Mouse (Mus musculus): ENCODE data around the gene Lpo. TPM values are rescaled to one million over a fixed set of nuclear protein-coding genes. Genes with fewer than 3 reads are reported as not detected.

The Lpo gene
- polyA plus RNA-seq, 1 experiment: not detected

DNA sequence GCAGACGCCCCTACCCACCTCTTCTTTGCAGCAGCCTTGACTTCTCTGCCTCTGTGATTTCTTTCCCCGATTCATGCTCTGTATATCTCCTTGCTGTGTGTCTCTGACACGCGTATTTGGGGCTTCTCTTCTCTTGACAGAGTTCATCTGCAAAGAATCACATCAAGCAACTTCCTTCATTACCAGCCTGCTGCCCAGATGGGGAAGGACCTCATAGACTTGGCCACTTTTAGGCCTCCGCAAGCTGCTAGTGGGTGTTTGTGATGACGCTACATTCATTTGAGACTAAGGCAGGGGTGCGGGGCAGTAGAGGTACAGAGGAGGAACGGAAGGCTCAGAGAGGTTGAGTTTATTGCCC is 25.5 kb upstream of the Lpo start:
- Histone ChIP-seq H3K4me3 (replicated peaks; ENCODE audit: control insufficient read depth, low read depth, low read length) (peak overlapping the region; percentile 67), H3K4me1 (ENCODE audit: control insufficient read depth, insufficient read depth, low read length) (peaks cover 1% of the 10 kb centered on the region), H3K27ac (ENCODE audit: control insufficient read depth, insufficient read depth, low read depth, low read length, poor library complexity) (no peak overlapping the region)
- WGBS: 35% methylated on average over 8 of the region's 8 CpGs
- no peak for TF ChIP-seq POLR2A (IDR thresholded peaks at IDR 0.05; ENCODE audit: borderline replicate concordance, control insufficient read depth, low read depth, low read length)
- TF ChIP-seq CTCF (IDR thresholded peaks at IDR 0.05; ENCODE audit: control insufficient read depth, insufficient read depth, low read length): no peak

GRCm38 (mm10) chr11:87852690-87853596 is 24.9 kb upstream of the Lpo start, which contains the start of gene Mks1:
Gene Mks1 (plus strand): TSS chr11:87853215.
- no peak for TF ChIP-seq CTCF (IDR thresholded peaks at IDR 0.05; ENCODE audit: control insufficient read depth, insufficient read depth, low read length)
- peak; percentile 79; the same call in 1 of the 2 replicates for TF ChIP-seq POLR2A (IDR thresholded peaks at IDR 0.05; ENCODE audit: borderline replicate concordance, control insufficient read depth, low read depth, low read length)
- WGBS: 3% methylated on average over 40 of the region's 40 CpGs
- Histone ChIP-seq H3K4me3 (replicated peaks; ENCODE audit: control insufficient read depth, low read depth, low read length) (peak within 1 kb of the TSS; percentile 67), H3K27ac (ENCODE audit: control insufficient read depth, insufficient read depth, low read depth, low read length, poor library complexity) (no peak within 1 kb of the TSS), H3K4me1 (ENCODE audit: control insufficient read depth, insufficient read depth, low read length) (peaks cover 1% of the 10 kb centered on the region)

- Histone ChIP-seq H3K4me1 (ENCODE audit: control insufficient read depth, insufficient read depth, low read length) (no peaks in the 10 kb centered on the region), H3K4me3 (replicated peaks; ENCODE audit: control insufficient read depth, low read depth, low read length) (no peak overlapping the region), H3K27ac (ENCODE audit: control insufficient read depth, insufficient read depth, low read depth, low read length, poor library complexity) (no peak overlapping the region)
- TF ChIP-seq POLR2A (IDR thresholded peaks at IDR 0.05; ENCODE audit: borderline replicate concordance, control insufficient read depth, low read depth, low read length): no peak
- TF ChIP-seq CTCF (IDR thresholded peaks at IDR 0.05; ENCODE audit: control insufficient read depth, insufficient read depth, low read length): no peak
- WGBS: 76% methylated on average over 6 of the region's 6 CpGs
These were observed 19.8 kb upstream of the Lpo start for GRCm38 (mm10) chr11:87847884-87848283.

GRCm38 (mm10) chr11:87846968-87847600 is 19.0 kb upstream of the Lpo start:
- Histone ChIP-seq H3K27ac (ENCODE audit: control insufficient read depth, insufficient read depth, low read depth, low read length, poor library complexity) (no peak overlapping the region), H3K4me3 (replicated peaks; ENCODE audit: control insufficient read depth, low read depth, low read length) (no peak overlapping the region), H3K4me1 (ENCODE audit: control insufficient read depth, insufficient read depth, low read length) (no peaks in the 10 kb centered on the region)
- TF ChIP-seq CTCF (IDR thresholded peaks at IDR 0.05; ENCODE audit: control insufficient read depth, insufficient read depth, low read length): no peak
- TF ChIP-seq POLR2A (IDR thresholded peaks at IDR 0.05; ENCODE audit: borderline replicate concordance, control insufficient read depth, low read depth, low read length): no peak
- 83% methylated on average over 12 of the region's 12 CpGs for WGBS

GRCm38 (mm10) chr11:87841436-87841835 is 13.3 kb upstream of the Lpo start:
- no peaks in the 10 kb centered on the region for H3K4me1 ChIP-seq (ENCODE audit: control insufficient read depth, insufficient read depth, low read length)
- no peak for TF ChIP-seq CTCF (IDR thresholded peaks at IDR 0.05; ENCODE audit: control insufficient read depth, insufficient read depth, low read length)
- TF ChIP-seq POLR2A (IDR thresholded peaks at IDR 0.05; ENCODE audit: borderline replicate concordance, control insufficient read depth, low read depth, low read length): no peak
- H3K4me3 ChIP-seq (replicated peaks; ENCODE audit: control insufficient read depth, low read depth, low read length): no peak overlapping the region
- 68% methylated on average over 3 of the region's 3 CpGs for WGBS
- no peak overlapping the region for H3K27ac ChIP-seq (ENCODE audit: control insufficient read depth, insufficient read depth, low read depth, low read length, poor library complexity)

DNA sequence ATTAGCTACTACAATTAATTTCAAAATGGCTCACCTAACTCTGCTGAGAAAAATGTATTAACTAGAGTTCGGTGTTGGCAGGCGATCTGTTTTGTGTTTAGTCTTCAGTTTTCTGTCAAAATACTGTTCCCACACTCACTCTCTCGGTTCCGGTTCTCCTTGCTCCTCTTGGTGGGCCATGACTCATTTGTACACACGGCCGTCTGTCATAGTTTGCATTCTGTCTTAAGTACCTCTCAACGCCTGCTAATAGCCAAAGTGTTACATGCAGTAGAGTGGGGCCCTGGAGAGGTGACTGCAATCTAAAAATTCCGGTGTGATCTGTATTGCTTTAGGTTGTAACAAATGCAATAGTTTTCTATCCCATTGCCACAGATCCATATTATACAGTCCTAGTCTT is 12.6 kb upstream of the Lpo start:
- H3K27ac ChIP-seq (ENCODE audit: control insufficient read depth, insufficient read depth, low read depth, low read length, poor library complexity): no peak overlapping the region
- H3K4me3 ChIP-seq (replicated peaks; ENCODE audit: control insufficient read depth, low read depth, low read length): no peak overlapping the region
- H3K4me1 ChIP-seq (ENCODE audit: control insufficient read depth, insufficient read depth, low read length): no peaks in the 10 kb centered on the region
- WGBS: 82% methylated on average over 8 of the region's 8 CpGs
- TF ChIP-seq POLR2A (IDR thresholded peaks at IDR 0.05; ENCODE audit: borderline replicate concordance, control insufficient read depth, low read depth, low read length) (no peak), CTCF (IDR thresholded peaks at IDR 0.05; ENCODE audit: control insufficient read depth, insufficient read depth, low read length) (no peak)

DNA sequence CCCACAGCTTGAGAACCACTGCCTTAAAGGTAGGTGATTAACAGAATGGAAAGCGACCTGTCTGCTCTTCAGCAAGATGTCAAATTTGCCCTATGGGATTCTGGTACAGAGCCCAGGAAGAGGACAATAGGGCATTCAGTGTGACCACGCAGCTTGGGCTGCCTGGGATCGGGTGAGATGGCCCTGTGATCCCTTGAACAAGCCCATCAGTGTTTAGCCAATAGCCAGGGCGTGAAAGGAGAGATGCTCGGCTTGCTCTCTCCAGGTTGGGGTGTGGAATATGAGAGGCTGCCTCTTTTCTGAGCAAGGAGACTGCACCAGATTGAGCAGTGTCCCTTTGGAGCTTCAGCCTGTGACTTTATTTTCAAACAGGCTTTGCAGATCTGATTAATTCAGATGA is 6.6 kb downstream of the Lpo start:
- TF ChIP-seq CTCF (IDR thresholded peaks at IDR 0.05; ENCODE audit: control insufficient read depth, insufficient read depth, low read length) (no peak), POLR2A (IDR thresholded peaks at IDR 0.05; ENCODE audit: borderline replicate concordance, control insufficient read depth, low read depth, low read length) (no peak)

DNA sequence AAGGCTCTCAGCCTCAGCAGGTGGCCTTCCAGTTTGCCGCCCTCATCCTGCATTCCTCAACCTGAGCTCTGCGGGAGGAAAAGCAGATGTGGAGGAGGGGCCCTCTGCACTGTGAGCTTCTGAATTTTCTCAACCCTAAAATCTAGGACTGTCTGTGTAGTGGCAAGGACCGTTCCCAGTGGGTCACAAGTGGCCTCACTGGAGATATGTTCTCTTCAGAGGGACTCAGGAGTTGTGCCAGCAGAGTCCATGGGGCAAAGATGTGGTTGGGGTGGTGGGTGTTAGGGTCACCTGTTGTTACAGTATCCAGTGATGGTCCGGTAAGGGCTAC is 10.7 kb downstream of the Lpo start:
- WGBS: 31% methylated on average over 4 of the region's 4 CpGs
- no peak overlapping the region for H3K4me3 ChIP-seq (replicated peaks; ENCODE audit: control insufficient read depth, low read depth, low read length)
- H3K27ac ChIP-seq (ENCODE audit: control insufficient read depth, insufficient read depth, low read depth, low read length, poor library complexity): no peak overlapping the region
- H3K4me1 ChIP-seq (ENCODE audit: control insufficient read depth, insufficient read depth, low read length): no peaks in the 10 kb centered on the region
- no peak for TF ChIP-seq POLR2A (IDR thresholded peaks at IDR 0.05; ENCODE audit: borderline replicate concordance, control insufficient read depth, low read depth, low read length)
- no peak for TF ChIP-seq CTCF (IDR thresholded peaks at IDR 0.05; ENCODE audit: control insufficient read depth, insufficient read depth, low read length)

More for the DNA sequence above, 6.6 kb downstream of the Lpo start:
- Histone ChIP-seq H3K4me3 (replicated peaks; ENCODE audit: control insufficient read depth, low read depth, low read length) (no peak overlapping the region), H3K27ac (ENCODE audit: control insufficient read depth, insufficient read depth, low read depth, low read length, poor library complexity) (no peak overlapping the region), H3K4me1 (ENCODE audit: control insufficient read depth, insufficient read depth, low read length) (no peaks in the 10 kb centered on the region)
- 71% methylated on average over 5 of the region's 5 CpGs for WGBS
